Mouse (Mus musculus): ENCODE measurements around the gene Sgcd.

GRCm38 (mm10) chr11:46889093-46889492 lies 1099.7 kb downstream of the Sgcd start:
- TF ChIP-seq USF1 (IDR thresholded peaks at IDR 0.05; ENCODE audit: low read depth) (no peak), REST (IDR thresholded peaks at IDR 0.05; ENCODE audit: insufficient read depth, insufficient read length) (no peak), MYOD1 (IDR thresholded peaks at IDR 0.05; ENCODE audit: control insufficient read depth in 1 of 3, insufficient read length in 2 of 3, low read depth in 2 of 3) (no peak), POLR2AphosphoS2 (IDR thresholded peaks at IDR 0.05; ENCODE audit: insufficient read length, low read depth) (no peak), POLR2A (IDR thresholded peaks at IDR 0.05; ENCODE audit: insufficient read length, low read depth) (no peak), MYOG (IDR thresholded peaks at IDR 0.05; ENCODE audit: control insufficient read depth in 1 of 3, insufficient read depth in 1 of 3, insufficient read length in 2 of 3, low read depth in 2 of 3) (no peak), TCF12 (IDR thresholded peaks at IDR 0.05; ENCODE audit: insufficient read depth, poor library complexity, severe bottlenecking) (no peak), MAX (IDR thresholded peaks at IDR 0.05; ENCODE audit: low read depth) (no peak), SRF (IDR thresholded peaks at IDR 0.05; ENCODE audit: control insufficient read depth, insufficient read length, low read depth) (no peak), E2F4 (IDR thresholded peaks at IDR 0.05; ENCODE audit: insufficient read depth) (no peak), TCF3 (IDR thresholded peaks at IDR 0.05; ENCODE audit: insufficient read length, low read depth) (no peak)
